Mouse (Mus musculus) brain, adult 2 months (tissue): Measurements from ENCODE around the gene BC049352.
A peak's percentile ranks its signal among the peaks of the same experiment; 100 is the strongest.

ENCODE experiments used
- DNase-seq: peaks from one replicate; pipeline ENCODE4 v3.0.0; 2011; ENCODE audit warnings: low read depth, low spot score

Gene BC049352

GRCm38 (mm10) chr9:45189661-45190174 lies 7.9 kb downstream of the BC049352 start:
- no peak for DNase-seq

- no peak for DNase-seq
Measured at GRCm38 (mm10) chr9:45195468-45195867, 13.7 kb downstream of the BC049352 start.

- no peak for DNase-seq
Measured at GRCm38 (mm10) chr9:45196125-45196830, 14.5 kb downstream of the BC049352 start.

- peak; percentile 67 for DNase-seq
Measured at GRCm38 (mm10) chr9:45197549-45197948, 15.7 kb downstream of the BC049352 start.

GRCm38 (mm10) chr9:45201319-45201947 lies 19.6 kb downstream of the BC049352 start:
- no peak for DNase-seq

GRCm38 (mm10) chr9:45202021-45202798 lies 20.4 kb downstream of the BC049352 start:
- no peak for DNase-seq

- DNase-seq: no peak
Measured at GRCm38 (mm10) chr9:45203797-45204410, 22.1 kb downstream of the BC049352 start, which contains the start of gene Tmprss4. Gene Tmprss4 (minus strand): TSS chr9:45204092.

- DNase-seq: no peak
Measured at GRCm38 (mm10) chr9:45205143-45205542, 23.3 kb downstream of the BC049352 start.

GRCm38 (mm10) chr9:45206121-45206520 lies 24.3 kb downstream of the BC049352 start:
- DNase-seq: no peak

- no peak for DNase-seq
Measured at GRCm38 (mm10) chr9:45207015-45207743, 25.4 kb downstream of the BC049352 start.

GRCm38 (mm10) chr9:45212001-45212400 lies 30.2 kb downstream of the BC049352 start:
- DNase-seq: no peak

- DNase-seq: peak; percentile 53
Measured at GRCm38 (mm10) chr9:45215526-45216179, 33.8 kb downstream of the BC049352 start.

- no peak for DNase-seq
Measured at GRCm38 (mm10) chr9:45219644-45220043, 37.8 kb downstream of the BC049352 start.

- DNase-seq: peak; percentile 96
Measured at GRCm38 (mm10) chr9:45221567-45221966, 39.8 kb downstream of the BC049352 start.

- DNase-seq: no peak
Measured at GRCm38 (mm10) chr9:45229359-45229758, 47.6 kb downstream of the BC049352 start.

- no peak for DNase-seq
Measured at GRCm38 (mm10) chr9:45235668-45236227, 53.9 kb downstream of the BC049352 start.

- no peak for DNase-seq
Measured at GRCm38 (mm10) chr9:45236744-45237143, 54.9 kb downstream of the BC049352 start.

- DNase-seq: no peak
Measured at GRCm38 (mm10) chr9:45241397-45241796, 59.6 kb downstream of the BC049352 start.

- DNase-seq: no peak
Measured at GRCm38 (mm10) chr9:45245432-45245831, 63.6 kb downstream of the BC049352 start.

GRCm38 (mm10) chr9:45246060-45246459 lies 64.3 kb downstream of the BC049352 start:
- peak; percentile 49 for DNase-seq
